Mouse (Mus musculus): Measurements from ENCODE around the gene Gpd1l. TPM values are rescaled to one million over a fixed set of nuclear protein-coding genes. Genes with fewer than 3 reads are reported as not detected.

Gene Gpd1l
- polyA plus RNA-seq, 1 experiment: 19.5 TPM

GRCm38 (mm10) chr9:114920569-114920968 lies 13.2 kb downstream of the Gpd1l start:
- no peaks in the 10 kb centered on the region for H3K79me2 ChIP-seq (ENCODE audit: control insufficient read depth, insufficient read depth)
- H3K36me3 ChIP-seq (ENCODE audit: control insufficient read depth, insufficient read depth): no peaks in the 10 kb centered on the region
- no peak overlapping the region for H3K4me3 ChIP-seq
- no peaks in the 10 kb centered on the region for H3K27me3 ChIP-seq (ENCODE audit: control insufficient read depth, insufficient read depth, insufficient read length)
- no peak overlapping the region for H3ac ChIP-seq (ENCODE audit: control insufficient read depth, insufficient read length)
- no peak overlapping the region for H3K4me2 ChIP-seq (ENCODE audit: low read depth)
- no peak for TF ChIP-seq MYOG (IDR thresholded peaks at IDR 0.05; ENCODE audit: control insufficient read depth in 1 of 3, insufficient read depth in 1 of 3, insufficient read length in 2 of 3, low read depth in 2 of 3)
- TF ChIP-seq MAX (IDR thresholded peaks at IDR 0.05; ENCODE audit: low read depth): no peak
- no peak for TF ChIP-seq POLR2AphosphoS2 (IDR thresholded peaks at IDR 0.05; ENCODE audit: insufficient read length, low read depth)
- no peak for TF ChIP-seq CEBPB (IDR thresholded peaks at IDR 0.05; ENCODE audit: insufficient read depth, poor library complexity, severe bottlenecking)
- no peak for TF ChIP-seq USF1 (IDR thresholded peaks at IDR 0.05; ENCODE audit: low read depth)
- TF ChIP-seq SRF (IDR thresholded peaks at IDR 0.05; ENCODE audit: control insufficient read depth, insufficient read length, low read depth): no peak
- no peak for TF ChIP-seq MYOD1 (IDR thresholded peaks at IDR 0.05; ENCODE audit: control insufficient read depth in 1 of 3, insufficient read length in 2 of 3, low read depth in 2 of 3)

- no peak overlapping the region for H3K4me2 ChIP-seq (ENCODE audit: low read depth)
- no peak overlapping the region for H3K4me3 ChIP-seq
- no peak overlapping the region for H3ac ChIP-seq (ENCODE audit: control insufficient read depth, insufficient read length)
- no peaks in the 10 kb centered on the region for H3K27me3 ChIP-seq (ENCODE audit: control insufficient read depth, insufficient read depth, insufficient read length)
- H3K79me2 ChIP-seq (ENCODE audit: control insufficient read depth, insufficient read depth): no peaks in the 10 kb centered on the region
- H3K36me3 ChIP-seq (ENCODE audit: control insufficient read depth, insufficient read depth): peaks cover 10% of the 10 kb centered on the region
- no peak for TF ChIP-seq MYOD1 (IDR thresholded peaks at IDR 0.05; ENCODE audit: control insufficient read depth in 1 of 3, insufficient read length in 2 of 3, low read depth in 2 of 3)
- TF ChIP-seq POLR2AphosphoS2 (IDR thresholded peaks at IDR 0.05; ENCODE audit: insufficient read length, low read depth): no peak
- no peak for TF ChIP-seq MYOG (IDR thresholded peaks at IDR 0.05; ENCODE audit: control insufficient read depth in 1 of 3, insufficient read depth in 1 of 3, insufficient read length in 2 of 3, low read depth in 2 of 3)
- no peak for TF ChIP-seq POLR2A (IDR thresholded peaks at IDR 0.05; ENCODE audit: insufficient read length, low read depth)
- TF ChIP-seq MAX (IDR thresholded peaks at IDR 0.05; ENCODE audit: low read depth): no peak
- TF ChIP-seq TCF12 (IDR thresholded peaks at IDR 0.05; ENCODE audit: insufficient read depth, poor library complexity, severe bottlenecking): no peak
- no peak for TF ChIP-seq CEBPB (IDR thresholded peaks at IDR 0.05; ENCODE audit: insufficient read depth, poor library complexity, severe bottlenecking)
- no peak for TF ChIP-seq E2F4 (IDR thresholded peaks at IDR 0.05; ENCODE audit: insufficient read depth)
- no peak for TF ChIP-seq TCF3 (IDR thresholded peaks at IDR 0.05; ENCODE audit: insufficient read length, low read depth)
- TF ChIP-seq REST (IDR thresholded peaks at IDR 0.05; ENCODE audit: insufficient read depth, insufficient read length): no peak
- no peak for TF ChIP-seq USF1 (IDR thresholded peaks at IDR 0.05; ENCODE audit: low read depth)
- no peak for TF ChIP-seq SRF (IDR thresholded peaks at IDR 0.05; ENCODE audit: control insufficient read depth, insufficient read length, low read depth)
Observed at GRCm38 (mm10) chr9:114912680-114913649, 20.8 kb downstream of the Gpd1l start.

GRCm38 (mm10) chr9:114907509-114907908 lies 26.3 kb downstream of the Gpd1l start:
- Histone ChIP-seq H3ac (ENCODE audit: control insufficient read depth, insufficient read length) (no peak overlapping the region), H3K79me2 (ENCODE audit: control insufficient read depth, insufficient read depth) (no peaks in the 10 kb centered on the region), H3K4me2 (ENCODE audit: low read depth) (no peak overlapping the region), H3K27me3 (ENCODE audit: control insufficient read depth, insufficient read depth, insufficient read length) (no peaks in the 10 kb centered on the region), H3K4me3 (no peak overlapping the region), H3K36me3 (ENCODE audit: control insufficient read depth, insufficient read depth) (peaks cover 6% of the 10 kb centered on the region)
- no peak for TF ChIP-seq USF1 (IDR thresholded peaks at IDR 0.05; ENCODE audit: low read depth)
- no peak for TF ChIP-seq CEBPB (IDR thresholded peaks at IDR 0.05; ENCODE audit: insufficient read depth, poor library complexity, severe bottlenecking)
- TF ChIP-seq TCF12 (IDR thresholded peaks at IDR 0.05; ENCODE audit: insufficient read depth, poor library complexity, severe bottlenecking): no peak
- no peak for TF ChIP-seq POLR2AphosphoS2 (IDR thresholded peaks at IDR 0.05; ENCODE audit: insufficient read length, low read depth)
- no peak for TF ChIP-seq TCF3 (IDR thresholded peaks at IDR 0.05; ENCODE audit: insufficient read length, low read depth)
- no peak for TF ChIP-seq MYOG (IDR thresholded peaks at IDR 0.05; ENCODE audit: control insufficient read depth in 1 of 3, insufficient read depth in 1 of 3, insufficient read length in 2 of 3, low read depth in 2 of 3)
- no peak for TF ChIP-seq MYOD1 (IDR thresholded peaks at IDR 0.05; ENCODE audit: control insufficient read depth in 1 of 3, insufficient read length in 2 of 3, low read depth in 2 of 3)
- no peak for TF ChIP-seq POLR2A (IDR thresholded peaks at IDR 0.05; ENCODE audit: insufficient read length, low read depth)
- TF ChIP-seq MAX (IDR thresholded peaks at IDR 0.05; ENCODE audit: low read depth): no peak
- TF ChIP-seq E2F4 (IDR thresholded peaks at IDR 0.05; ENCODE audit: insufficient read depth): no peak
- no peak for TF ChIP-seq REST (IDR thresholded peaks at IDR 0.05; ENCODE audit: insufficient read depth, insufficient read length)
- TF ChIP-seq SRF (IDR thresholded peaks at IDR 0.05; ENCODE audit: control insufficient read depth, insufficient read length, low read depth): no peak

DNA sequence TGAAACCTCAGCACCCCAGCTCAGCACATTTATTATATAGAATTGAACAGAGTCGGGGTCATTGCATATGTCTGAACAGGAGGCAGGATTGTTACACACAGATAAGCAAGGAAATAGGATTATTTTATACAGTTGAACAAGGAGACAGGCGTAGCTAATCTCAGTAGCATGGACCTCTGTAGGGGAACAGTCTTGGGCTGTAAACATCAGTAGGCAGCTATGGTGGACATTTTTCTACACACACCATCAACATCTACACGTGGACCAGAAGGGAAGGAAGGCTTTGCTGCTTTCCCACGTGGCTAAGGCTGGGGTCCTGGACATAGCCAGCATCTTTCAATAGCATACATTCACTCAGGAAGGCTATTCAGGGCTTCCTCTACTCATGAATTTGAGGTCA lies 37.9 kb downstream of the Gpd1l start:
- Histone ChIP-seq H3K36me3 (ENCODE audit: control insufficient read depth, insufficient read depth) (no peaks in the 10 kb centered on the region), H3K4me3 (no peak overlapping the region), H3K4me2 (ENCODE audit: low read depth) (no peak overlapping the region), H3K27me3 (ENCODE audit: control insufficient read depth, insufficient read depth, insufficient read length) (no peaks in the 10 kb centered on the region), H3ac (ENCODE audit: control insufficient read depth, insufficient read length) (no peak overlapping the region), H3K79me2 (ENCODE audit: control insufficient read depth, insufficient read depth) (no peaks in the 10 kb centered on the region)
- TF ChIP-seq TCF12 (IDR thresholded peaks at IDR 0.05; ENCODE audit: insufficient read depth, poor library complexity, severe bottlenecking) (no peak), MYOG (IDR thresholded peaks at IDR 0.05; ENCODE audit: control insufficient read depth in 1 of 3, insufficient read depth in 1 of 3, insufficient read length in 2 of 3, low read depth in 2 of 3) (no peak), MAX (IDR thresholded peaks at IDR 0.05; ENCODE audit: low read depth) (no peak), POLR2A (IDR thresholded peaks at IDR 0.05; ENCODE audit: insufficient read length, low read depth) (no peak), MYOD1 (IDR thresholded peaks at IDR 0.05; ENCODE audit: control insufficient read depth in 1 of 3, insufficient read length in 2 of 3, low read depth in 2 of 3) (no peak), USF1 (IDR thresholded peaks at IDR 0.05; ENCODE audit: low read depth) (no peak), POLR2AphosphoS2 (IDR thresholded peaks at IDR 0.05; ENCODE audit: insufficient read length, low read depth) (no peak), REST (IDR thresholded peaks at IDR 0.05; ENCODE audit: insufficient read depth, insufficient read length) (no peak), CEBPB (IDR thresholded peaks at IDR 0.05; ENCODE audit: insufficient read depth, poor library complexity, severe bottlenecking) (no peak), TCF3 (IDR thresholded peaks at IDR 0.05; ENCODE audit: insufficient read length, low read depth) (no peak), SRF (IDR thresholded peaks at IDR 0.05; ENCODE audit: control insufficient read depth, insufficient read length, low read depth) (no peak), E2F4 (IDR thresholded peaks at IDR 0.05; ENCODE audit: insufficient read depth) (no peak)

Data from myocyte (in vitro differentiated cells).